Mouse (Mus musculus): Measurements from ENCODE around the gene Mtor. TPM values are rescaled to one million over a fixed set of nuclear protein-coding genes. Genes with fewer than 3 reads are reported as not detected.

Gene Mtor
- polyA plus RNA-seq, 1 experiment from 2014 or later: 13.0 TPM

GRCm38 (mm10) chr4:148435106-148435505, 13.3 kb upstream of the Mtor start:
- H3K27ac ChIP-seq (ENCODE audit: low read depth): no peak overlapping the region

GRCm38 (mm10) chr4:148435657-148436330, 12.6 kb upstream of the Mtor start:
- ATAC-seq (no peak), DNase-seq (no peak)
- no peak overlapping the region for H3K4me2 ChIP-seq (ENCODE audit: low read depth, low read length)
- WGBS (ENCODE audit: insufficient replicate concordance): 69% methylated on average over 6 of the region's 6 CpGs
- no peaks in the 10 kb centered on the region for H3K9me3 ChIP-seq (ENCODE audit: low read length)
- peaks cover 4% of the 10 kb centered on the region for H3K4me1 ChIP-seq (ENCODE audit: insufficient read depth)
- no peaks in the 10 kb centered on the region for H3K27me3 ChIP-seq (ENCODE audit: insufficient read depth, low read length)
- TF ChIP-seq CTCF (IDR thresholded peaks at IDR 0.05; ENCODE audit: low read depth): peak; percentile 53
- no peak for TF ChIP-seq EP300 (IDR thresholded peaks at IDR 0.05; ENCODE audit: low read depth)
- H3K4me3 ChIP-seq (ENCODE audit: low read depth, low read length): no peak overlapping the region
- H3K36me3 ChIP-seq (replicated peaks; ENCODE audit: insufficient read depth, low read length): peaks cover 7% of the 10 kb centered on the region
- no peak overlapping the region for H3K9ac ChIP-seq (replicated peaks)
- no peak overlapping the region for H3K27ac ChIP-seq (ENCODE audit: low read depth)

More at GRCm38 (mm10) chr4:148435106-148435505, 13.3 kb upstream of the Mtor start:
- Histone ChIP-seq H3K9me3 (ENCODE audit: low read length) (no peaks in the 10 kb centered on the region), H3K27me3 (ENCODE audit: insufficient read depth, low read length) (no peaks in the 10 kb centered on the region), H3K4me2 (ENCODE audit: low read depth, low read length) (no peak overlapping the region), H3K4me3 (ENCODE audit: low read depth, low read length) (no peak overlapping the region), H3K4me1 (ENCODE audit: insufficient read depth) (peaks cover 4% of the 10 kb centered on the region; the same call in 1 of the 2 replicates), H3K36me3 (replicated peaks; ENCODE audit: insufficient read depth, low read length) (peaks cover 7% of the 10 kb centered on the region), H3K9ac (replicated peaks) (no peak overlapping the region)
- DNase-seq (no peak), ATAC-seq (no peak)
- TF ChIP-seq CTCF (IDR thresholded peaks at IDR 0.05; ENCODE audit: low read depth) (no peak), EP300 (IDR thresholded peaks at IDR 0.05; ENCODE audit: low read depth) (no peak)
- WGBS (ENCODE audit: insufficient replicate concordance): 77% methylated on average over 3 of the region's 3 CpGs

- no peaks in the 10 kb centered on the region for H3K27me3 ChIP-seq (ENCODE audit: insufficient read depth, low read length)
- no peaks in the 10 kb centered on the region for H3K36me3 ChIP-seq (replicated peaks; ENCODE audit: insufficient read depth, low read length)
- H3K9ac ChIP-seq (replicated peaks): no peak overlapping the region
- ATAC-seq (no peak), DNase-seq (no peak)
- WGBS (ENCODE audit: insufficient replicate concordance): 63% methylated on average over 5 of the region's 5 CpGs
- peak overlapping the region; percentile 18; the same call in 1 of the 2 replicates for H3K4me2 ChIP-seq (ENCODE audit: low read depth, low read length)
- no peak overlapping the region for H3K4me3 ChIP-seq (ENCODE audit: low read depth, low read length)
- H3K27ac ChIP-seq (ENCODE audit: low read depth): no peak overlapping the region
- no peaks in the 10 kb centered on the region for H3K9me3 ChIP-seq (ENCODE audit: low read length)
- TF ChIP-seq CTCF (IDR thresholded peaks at IDR 0.05; ENCODE audit: low read depth): no peak
- H3K4me1 ChIP-seq (ENCODE audit: insufficient read depth): peaks cover 36% of the 10 kb centered on the region
Observed at GRCm38 (mm10) chr4:148441931-148442330, 6.5 kb upstream of the Mtor start.

- Histone ChIP-seq H3K4me2 (ENCODE audit: low read depth, low read length) (peak overlapping the region; percentile 91; the same call in 1 of the 2 replicates), H3K9ac (replicated peaks) (no peak overlapping the region), H3K27ac (ENCODE audit: low read depth) (no peak overlapping the region), H3K9me3 (ENCODE audit: low read length) (no peaks in the 10 kb centered on the region), H3K36me3 (replicated peaks; ENCODE audit: insufficient read depth, low read length) (no peaks in the 10 kb centered on the region), H3K4me3 (ENCODE audit: low read depth, low read length) (no peak overlapping the region), H3K27me3 (ENCODE audit: insufficient read depth, low read length) (no peaks in the 10 kb centered on the region), H3K4me1 (ENCODE audit: insufficient read depth) (peaks cover 37% of the 10 kb centered on the region)
- no peak for TF ChIP-seq EP300 (IDR thresholded peaks at IDR 0.05; ENCODE audit: low read depth)
- TF ChIP-seq CTCF (IDR thresholded peaks at IDR 0.05; ENCODE audit: low read depth): no peak
- WGBS (ENCODE audit: insufficient replicate concordance): 81% methylated on average over 7 of the region's 7 CpGs
- DNase-seq (no peak), ATAC-seq (no peak)
Observed at GRCm38 (mm10) chr4:148442598-148442997, 5.8 kb upstream of the Mtor start.

- ATAC-seq (peak; percentile 70), DNase-seq (peak; percentile 96)
- TF ChIP-seq CTCF (IDR thresholded peaks at IDR 0.05; ENCODE audit: low read depth) (peak; percentile 32), EP300 (IDR thresholded peaks at IDR 0.05; ENCODE audit: low read depth) (no peak; the same call in 1 of the 2 replicates)
- Histone ChIP-seq H3K27ac (ENCODE audit: low read depth) (peak within 1 kb of the TSS; percentile 87), H3K9ac (replicated peaks) (peak within 1 kb of the TSS; percentile 76), H3K9me3 (ENCODE audit: low read length) (no peaks in the 10 kb centered on the region), H3K27me3 (ENCODE audit: insufficient read depth, low read length) (no peaks in the 10 kb centered on the region), H3K4me1 (ENCODE audit: insufficient read depth) (peaks cover 43% of the 10 kb centered on the region), H3K4me2 (ENCODE audit: low read depth, low read length) (peak within 1 kb of the TSS; percentile 91), H3K36me3 (replicated peaks; ENCODE audit: insufficient read depth, low read length) (no peaks in the 10 kb centered on the region), H3K4me3 (ENCODE audit: low read depth, low read length) (peak within 1 kb of the TSS; percentile 78)
- under 1% methylated on average over 46 of the region's 46 CpGs for WGBS (ENCODE audit: insufficient replicate concordance)
Observed at GRCm38 (mm10) chr4:148444250-148444967, 4.0 kb upstream of the Mtor start, which contains the start of gene Ubiad1. Ubiad1 (minus strand) TSS chr4:148444771.

GRCm38 (mm10) chr4:148448853-148449245, 438 bp downstream of the Mtor start:
- Histone ChIP-seq H3K36me3 (replicated peaks; ENCODE audit: insufficient read depth, low read length) (peaks cover 17% of the 10 kb centered on the region), H3K9ac (replicated peaks) (peak overlapping the region; percentile 93), H3K9me3 (ENCODE audit: low read length) (no peaks in the 10 kb centered on the region), H3K4me1 (ENCODE audit: insufficient read depth) (peaks cover 28% of the 10 kb centered on the region), H3K27ac (ENCODE audit: low read depth) (peak overlapping the region; percentile 85), H3K4me3 (ENCODE audit: low read depth, low read length) (peak overlapping the region; percentile 92), H3K27me3 (ENCODE audit: insufficient read depth, low read length) (no peaks in the 10 kb centered on the region), H3K4me2 (ENCODE audit: low read depth, low read length) (peak overlapping the region; percentile 65)
- peak; percentile 33 for ATAC-seq
- TF ChIP-seq EP300 (IDR thresholded peaks at IDR 0.05; ENCODE audit: low read depth): no peak
- WGBS (ENCODE audit: insufficient replicate concordance): 1% methylated on average over 15 of the region's 15 CpGs
- DNase-seq: peak; percentile 65
